Mouse (Mus musculus): ENCODE data around the gene Olfr154. TPM values are rescaled to one million over a fixed set of nuclear protein-coding genes. Genes with fewer than 3 reads are reported as not detected.

Gene Olfr154
- polyA plus RNA-seq (2012; rRNA removed; ENCODE audit: low replicate concordance), result not detected in 2 replicates

GRCm38 (mm10) chr2:85664355-85664754 is at the start of gene Olfr154:
TSS of gene Olfr154 (minus strand) at chr2:85664455.

GRCm38 (mm10) chr2:85689131-85689530 is 24.9 kb upstream of the Olfr154 start, which contains the start of gene Olfr1008:
TSS of gene Olfr1008 (plus strand) at chr2:85689431.

GRCm38 (mm10) chr2:85678667-85679066 is 14.4 kb upstream of the Olfr154 start, which contains the start of gene Olfr1006:
TSS of gene Olfr1006 (minus strand) at chr2:85678767.

GRCm38 (mm10) chr2:85650604-85651003 is 13.7 kb downstream of the Olfr154 start, which contains the start of gene Olfr1002:
TSS of gene Olfr1002 (minus strand) at chr2:85650704.

Other genes starting within 250 kb of the Olfr154 start
- not detected in 2 replicates for gene Olfr993, start 249.6 kb downstream of the Olfr154 start, polyA plus RNA-seq (2012; rRNA removed; ENCODE audit: low replicate concordance)
- not detected in 2 replicates for gene Olfr994, start 228.0 kb downstream of the Olfr154 start, polyA plus RNA-seq (2012; rRNA removed; ENCODE audit: low replicate concordance)
- not detected in 2 replicates for gene Olfr995, start 220.8 kb downstream of the Olfr154 start, polyA plus RNA-seq (2012; rRNA removed; ENCODE audit: low replicate concordance)
- 18.3 TPM in 1 of 2 replicates, not detected in the other for gene 4833423E24Rik, start 145.4 kb downstream of the Olfr154 start, polyA plus RNA-seq (2012; rRNA removed; ENCODE audit: low replicate concordance)
- gene Olfr996, start 85.2 kb downstream of the Olfr154 start, polyA plus RNA-seq (2012; rRNA removed; ENCODE audit: low replicate concordance), result not detected in 2 replicates
- not detected in 2 replicates for gene Olfr998, start 75.5 kb downstream of the Olfr154 start, polyA plus RNA-seq (2012; rRNA removed; ENCODE audit: low replicate concordance)
- not detected in 2 replicates for gene Olfr1000, start 52.6 kb downstream of the Olfr154 start, polyA plus RNA-seq (2012; rRNA removed; ENCODE audit: low replicate concordance)
- gene Olfr1002, start 13.8 kb downstream of the Olfr154 start, polyA plus RNA-seq (2012; rRNA removed; ENCODE audit: low replicate concordance), result not detected in 2 replicates
- gene Olfr1006, start 14.3 kb upstream of the Olfr154 start, polyA plus RNA-seq (2012; rRNA removed; ENCODE audit: low replicate concordance), result not detected in 2 replicates
- not detected in 2 replicates for gene Olfr1008, start 25.0 kb upstream of the Olfr154 start, polyA plus RNA-seq (2012; rRNA removed; ENCODE audit: low replicate concordance)
- gene Olfr1009, start 51.0 kb upstream of the Olfr154 start, polyA plus RNA-seq (2012; rRNA removed; ENCODE audit: low replicate concordance), result not detected in 2 replicates
- gene Olfr1012, start 98.3 kb upstream of the Olfr154 start, polyA plus RNA-seq (2012; rRNA removed; ENCODE audit: low replicate concordance), result not detected in 2 replicates
- not detected in 2 replicates for gene Olfr1013, start 102.6 kb upstream of the Olfr154 start, polyA plus RNA-seq (2012; rRNA removed; ENCODE audit: low replicate concordance)
- gene Olfr1014, start 108.3 kb upstream of the Olfr154 start, polyA plus RNA-seq (2012; rRNA removed; ENCODE audit: low replicate concordance), result not detected in 2 replicates
- not detected in 2 replicates for gene Olfr1015, start 117.6 kb upstream of the Olfr154 start, polyA plus RNA-seq (2012; rRNA removed; ENCODE audit: low replicate concordance)
- gene Olfr1016, start 138.1 kb upstream of the Olfr154 start, polyA plus RNA-seq (2012; rRNA removed; ENCODE audit: low replicate concordance), result not detected in 2 replicates
- gene Olfr1018, start 154.0 kb upstream of the Olfr154 start, polyA plus RNA-seq (2012; rRNA removed; ENCODE audit: low replicate concordance), result not detected in 2 replicates
- gene Olfr1019, start 181.0 kb upstream of the Olfr154 start, polyA plus RNA-seq (2012; rRNA removed; ENCODE audit: low replicate concordance), result not detected in 2 replicates
- gene Olfr1020, start 182.6 kb upstream of the Olfr154 start, polyA plus RNA-seq (2012; rRNA removed; ENCODE audit: low replicate concordance), result not detected in 2 replicates
- not detected in 2 replicates for gene Olfr1022, start 204.1 kb upstream of the Olfr154 start, polyA plus RNA-seq (2012; rRNA removed; ENCODE audit: low replicate concordance)
- gene Olfr1023, start 221.2 kb upstream of the Olfr154 start, polyA plus RNA-seq (2012; rRNA removed; ENCODE audit: low replicate concordance), result not detected in 2 replicates
- gene Olfr1024, start 240.6 kb upstream of the Olfr154 start, polyA plus RNA-seq (2012; rRNA removed; ENCODE audit: low replicate concordance), result not detected in 2 replicates

Measured in subcutaneous adipose tissue, adult 2 months (tissue).